Mouse (Mus musculus) regulatory T cell (primary cell): ENCODE results near the gene Lrmp.

Experiments used
- in situ Hi-C: fragments of 300-600 bp; cut with MboI, MseI; formaldehyde crosslinking; loops from one replicate; pipeline ENCODE4 v1.15.1; 2025; ENCODE audit warnings: high pct_unique_total_duplicates

Gene Lrmp

DNA sequence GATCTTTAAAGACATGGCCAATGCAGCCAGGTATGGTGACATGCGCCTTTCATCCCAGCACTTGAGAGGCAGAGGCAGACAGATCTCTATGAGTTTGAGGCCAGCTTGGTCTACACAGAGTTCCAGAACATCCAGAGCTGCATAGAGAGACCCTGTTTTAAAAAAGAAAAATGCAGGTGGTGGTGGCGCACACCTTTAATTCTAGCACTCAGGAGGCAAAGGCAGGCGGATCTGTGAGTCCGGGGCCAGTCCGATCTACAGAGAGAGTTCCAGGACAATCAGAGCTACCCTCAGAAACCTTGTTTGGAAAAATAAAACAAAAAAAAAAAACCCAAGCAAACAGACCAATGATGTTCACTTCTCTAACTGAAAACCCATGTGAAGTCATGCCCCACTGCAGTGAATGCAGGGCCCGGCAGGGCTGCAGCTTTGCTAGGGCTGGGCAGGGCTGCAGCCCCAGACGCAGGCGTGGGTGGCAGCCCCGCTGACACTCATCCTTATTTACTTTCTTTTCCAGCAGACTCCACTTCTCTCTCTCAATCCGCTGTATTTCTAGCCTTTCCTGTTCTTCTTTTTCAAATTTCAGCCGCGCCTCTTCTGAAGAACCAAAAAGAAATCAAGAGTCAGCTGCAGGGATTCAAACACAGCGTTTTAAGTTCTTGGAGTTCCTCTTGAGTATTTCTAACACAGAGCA lies 87.1 kb downstream of the Lrmp start:
- in situ Hi-C loops: no loop called here

DNA sequence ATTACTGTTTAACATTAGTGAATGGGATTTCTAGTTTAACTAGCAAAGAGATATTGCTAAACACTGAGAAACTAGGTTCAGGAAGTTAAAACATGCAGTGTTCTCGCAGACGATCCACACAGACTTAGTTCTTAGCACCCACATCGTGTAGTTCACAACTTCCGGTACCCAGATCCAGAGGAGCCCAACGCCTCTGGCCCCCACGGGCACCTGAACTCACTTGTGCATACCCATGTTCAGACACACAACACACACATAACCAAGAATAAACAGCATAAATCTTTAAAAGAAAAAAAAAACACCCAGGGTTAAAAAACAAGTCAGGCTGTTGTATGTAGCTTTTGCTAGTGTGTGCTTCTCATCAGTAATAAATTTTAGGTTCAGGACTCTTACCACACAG lies 89.0 kb downstream of the Lrmp start:
- in situ Hi-C loops: no loop called here

GRCm38 (mm10) chr6:145205142-145205541 lies 89.7 kb downstream of the Lrmp start:
- in situ Hi-C loops: no loop called here

GRCm38 (mm10) chr6:145210056-145210680 lies 94.7 kb downstream of the Lrmp start:
- in situ Hi-C loops: no loop called here

GRCm38 (mm10) chr6:145210816-145211338 lies 95.4 kb downstream of the Lrmp start, which contains the start of the genes Casc1 and Etfrf1:
Casc1 (minus strand) TSS chr6:145211005.
Etfrf1 (plus strand) TSS chr6:145211134.
- in situ Hi-C loops: no loop called here

DNA sequence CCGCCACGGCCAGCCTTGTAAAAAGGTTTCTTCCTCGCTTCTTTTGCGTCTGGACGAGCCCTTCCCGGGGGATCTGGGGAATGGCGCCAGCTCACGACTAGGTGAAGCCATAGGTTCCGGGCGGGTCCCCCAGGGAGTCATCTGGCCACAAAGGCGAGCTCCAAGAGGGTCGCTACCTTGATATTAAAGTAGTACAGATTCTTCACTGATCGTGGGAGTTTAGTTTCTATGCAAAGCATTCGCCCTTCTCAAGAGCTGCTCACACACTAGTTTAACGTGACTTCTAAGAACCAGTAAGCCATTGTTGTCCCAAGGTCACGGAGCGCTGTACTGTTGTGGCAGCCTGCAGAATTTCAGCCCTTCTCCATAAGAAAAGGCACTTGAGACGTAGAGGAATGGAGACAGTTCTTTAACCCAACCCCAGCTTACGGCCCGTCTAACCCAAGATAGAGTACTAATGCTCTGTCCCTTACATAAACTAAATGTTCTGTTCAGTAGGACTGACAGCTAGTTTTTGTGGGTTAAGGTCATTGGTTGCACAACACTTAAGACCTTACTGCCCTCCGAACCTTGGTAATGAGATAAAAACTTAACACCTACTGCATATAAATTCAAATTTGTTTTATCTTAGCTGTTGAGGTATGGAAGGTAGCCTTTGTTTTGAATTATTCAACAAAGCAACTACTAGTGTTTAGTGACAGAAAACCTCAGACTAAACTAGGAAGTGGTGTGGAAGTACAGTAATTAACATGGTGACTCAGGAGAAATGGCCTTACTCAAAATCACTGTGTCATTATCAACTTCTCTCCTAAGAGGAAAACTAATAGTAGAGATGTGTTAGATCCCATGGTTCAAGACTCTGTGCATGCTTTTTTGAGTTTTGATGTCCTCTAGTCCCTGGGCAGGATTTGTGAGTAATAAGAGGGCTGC lies 96.2 kb downstream of the Lrmp start:
- in situ Hi-C loops: no loop called here

DNA sequence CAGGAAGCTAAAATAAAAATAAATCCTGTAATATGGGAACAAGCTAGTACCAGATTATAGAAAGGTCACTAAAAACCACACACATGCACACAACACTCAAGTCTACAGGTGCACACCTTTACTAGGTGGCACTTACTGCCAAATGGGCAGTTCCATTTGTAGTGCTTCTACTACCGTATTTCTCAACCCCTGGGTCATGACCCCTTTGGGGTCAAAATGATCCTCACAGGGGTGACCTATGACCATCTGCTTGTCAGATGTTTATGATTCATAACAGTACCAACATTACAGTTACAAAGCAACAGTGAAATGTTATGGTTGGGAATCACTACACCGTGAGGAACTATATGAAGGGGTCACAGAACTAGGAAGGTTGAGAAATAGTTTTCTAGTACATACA lies 98.5 kb downstream of the Lrmp start:
- in situ Hi-C loops: no loop called here

DNA sequence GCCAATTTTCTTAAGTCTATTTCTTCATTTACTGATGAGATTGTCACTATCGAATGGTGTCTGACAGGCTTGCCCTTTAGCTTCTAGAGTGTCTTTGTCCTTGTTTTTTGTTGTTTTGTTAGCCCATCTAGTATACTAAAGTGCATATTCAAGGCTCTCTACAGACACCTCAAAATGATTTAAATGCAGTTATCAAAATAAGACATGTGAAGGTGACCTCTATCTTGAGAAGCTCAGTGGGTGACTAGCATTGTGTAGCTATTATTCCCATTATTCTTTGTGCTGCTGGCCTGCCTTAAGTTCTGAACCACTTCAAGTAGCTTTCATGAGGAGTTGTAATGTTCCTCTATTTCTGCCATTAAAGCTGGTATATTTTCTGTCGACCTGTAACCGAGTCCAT lies 100.4 kb downstream of the Lrmp start:
- in situ Hi-C loops: no loop called here

- in situ Hi-C loops: no loop called here
Measured at GRCm38 (mm10) chr6:145224246-145224645, 108.8 kb downstream of the Lrmp start.
